ENCODE assay signal across 22 mouse cellular contexts in genomic region chrX:49196386-49196785, GRCm38 (mm10).
DNase-seq lines count a peak whose midpoint lies in the region; ATAC-seq lines count a peak whose summit lies in the region.
"Had no signal": no experiment of that assay in that cellular context is flagged by ENCODE, and none has a peak within 500 bp of the region (broad histone marks: within the 10 kb centered on the region; RNA-seq: fewer than 3 reads in every experiment).

No protein-coding gene starts in this region.

- no peaks in the 10 kb centered on the region for H3K36me3 ChIP-seq in macrophage (ENCODE audit: inconsistent target)
- H3K36me3 ChIP-seq in splenic B cell, adult 2 months (ENCODE audit: control insufficient read depth, insufficient read depth, low read length, poor library complexity, severe bottlenecking) = no peaks in the 10 kb centered on the region
- no peaks in the 10 kb centered on the region for H3K36me3 ChIP-seq in midbrain, embryonic 13.5 days
- H3K36me3 ChIP-seq: embryonic facial prominence, embryonic 10.5 days; heart, embryonic 15.5 days; hindbrain, embryonic 13.5 days; intestine, embryonic 15.5 days had no signal

- H3K27ac ChIP-seq in macrophage = peak overlapping the region; percentile 12; the same call in 1 of the 2 replicates
- no peak overlapping the region for H3K27ac ChIP-seq in midbrain, embryonic 13.5 days
- H3K27ac ChIP-seq: embryonic facial prominence, embryonic 10.5 days; forebrain, embryonic 13.5 days; heart, embryonic 15.5 days; hindbrain, embryonic 13.5 days; intestine, embryonic 15.5 days had no signal

- no peak for ATAC-seq in midbrain, embryonic 13.5 days
- ATAC-seq: CD4-positive, CD25-positive, alpha-beta regulatory T cell, adult 4 months; forebrain, embryonic 13.5 days; forebrain, postnatal 0 days; intestine, embryonic 15.5 days had no signal

- no peaks in the 10 kb centered on the region for H3K9me3 ChIP-seq in midbrain, embryonic 13.5 days
- H3K9me3 ChIP-seq: embryonic facial prominence, embryonic 10.5 days; forebrain, embryonic 13.5 days; heart, embryonic 15.5 days; hindbrain, embryonic 13.5 days; intestine, embryonic 15.5 days had no signal

- H3K9ac ChIP-seq in midbrain, embryonic 13.5 days (replicated peaks) = no peak overlapping the region
- H3K9ac ChIP-seq: forebrain, embryonic 13.5 days; forebrain, postnatal 0 days; heart, embryonic 15.5 days; hindbrain, embryonic 13.5 days; intestine, embryonic 15.5 days had no signal

- WGBS in macrophage (ENCODE audit: missing documents) = 64% methylated on average over 4 of the region's 4 CpGs
- 60% methylated on average over 4 of the region's 4 CpGs for WGBS in midbrain, embryonic 13.5 days

- no peaks in the 10 kb centered on the region for H3K4me1 ChIP-seq in midbrain, embryonic 13.5 days (replicated peaks)
- H3K4me1 ChIP-seq: embryonic facial prominence, embryonic 10.5 days; forebrain, embryonic 13.5 days; heart, embryonic 15.5 days; hindbrain, embryonic 13.5 days; intestine, embryonic 15.5 days had no signal

- no peaks in the 10 kb centered on the region for H3K27me3 ChIP-seq in splenic B cell, adult 2 months (ENCODE audit: control insufficient read depth, insufficient read depth, low read length, poor library complexity, severe bottlenecking)
- H3K27me3 ChIP-seq in midbrain, embryonic 13.5 days = no peaks in the 10 kb centered on the region
- H3K27me3 ChIP-seq: forebrain, embryonic 13.5 days; heart, embryonic 15.5 days; hindbrain, embryonic 13.5 days; intestine, embryonic 15.5 days had no signal

- H3K4me3 ChIP-seq in macrophage (ENCODE audit: inconsistent target) = no peak overlapping the region
- no peak overlapping the region for H3K4me3 ChIP-seq in midbrain, embryonic 13.5 days (replicated peaks)
- H3K4me3 ChIP-seq: embryonic facial prominence, embryonic 10.5 days; forebrain, embryonic 13.5 days; heart, embryonic 15.5 days; hindbrain, embryonic 13.5 days; intestine, embryonic 15.5 days had no signal

- DNase-seq in spleen, postnatal 36 days (ENCODE audit: low spot score in 2 of 2) = peak; percentile 7 to 28
- DNase-seq in spleen, adult 18-20 months = no peak
- peak; percentile 22 for DNase-seq in MEL-GATA-1-ER (ENCODE audit: extremely low read depth, low read depth)
- peak; percentile 59 for DNase-seq in splenic B cell, adult 2 months (ENCODE audit: low read depth, low spot score)
- DNase-seq in kidney, postnatal 36 days = no peak
- no peak for DNase-seq in urinary bladder, adult 2 months (ENCODE audit: low spot score)
- DNase-seq: adrenal gland, postnatal 10 days; cerebellum, adult 11-12 months; cerebellum, adult 9-10 months; cerebellum, postnatal 25 days; forebrain, postnatal 0 days; gastrocnemius, postnatal 14 days; heart, postnatal 14 days had no signal

- H3K4me2 ChIP-seq in midbrain, embryonic 13.5 days (replicated peaks) = no peak overlapping the region
- H3K4me2 ChIP-seq: forebrain, embryonic 13.5 days; heart, embryonic 11.5 days; heart, embryonic 15.5 days; hindbrain, embryonic 13.5 days; intestine, embryonic 15.5 days had no signal

- H3K79me2 ChIP-seq in macrophage (ENCODE audit: inconsistent target) = no peaks in the 10 kb centered on the region

Comparison
In these comparisons a context has a peak if more than half of its experiments do, and no peak if none do; other contexts are left out.
1. DNase-seq: peak in spleen, postnatal 36 days (2 of 2), MEL-GATA-1-ER (single experiment) and splenic B cell, adult 2 months (single experiment); none in spleen, adult 18-20 months (0 of 2), kidney, postnatal 36 days (0 of 2) and urinary bladder, adult 2 months (single experiment).